Mouse (Mus musculus) stomach, embryonic 14.5 days (tissue): ENCODE measurements around the gene Klf6. TPM values are rescaled to one million over a fixed set of nuclear protein-coding genes. Genes with fewer than 3 reads are reported as not detected.

Experiments used
- ATAC-seq: fragments of 200-750 bp; cut with Nextera tagmentation; 2 replicates; pipeline ENCODE4 v1.8.0; 2017; ENCODE audit warnings: low read depth, moderate TSS enrichment; ENCODE audit not compliant: insufficient number of reproducible peaks, insufficient read depth, low FRiP score
- H3K27ac ChIP-seq: fragments of 300-500 bp; sonication (generic); 2 replicates; pipeline ENCODE4 v1.5.1; 2014; ENCODE audit warnings: mild to moderate bottlenecking, low read length, moderate library complexity, mixed read lengths
- H3K27me3 ChIP-seq: fragments of 300-500 bp; sonication (generic); 2 replicates; pipeline ENCODE4 v1.6.1; 2014; ENCODE audit warnings: low read length, control low read depth, mixed read lengths; ENCODE audit not compliant: control insufficient read depth, insufficient read depth
- H3K36me3 ChIP-seq: fragments of 300-500 bp; sonication (generic); 2 replicates; pipeline ENCODE4 v1.6.1; 2014; ENCODE audit warnings: mild to moderate bottlenecking, control low read depth, low read length, moderate library complexity, mixed read lengths; ENCODE audit not compliant: control insufficient read depth, insufficient read depth
- H3K4me1 ChIP-seq: fragments of 300-500 bp; sonication (generic); 2 replicates; pipeline ENCODE4 v1.6.1; 2014; ENCODE audit warnings: low read length, control low read depth, mixed read lengths; ENCODE audit not compliant: control insufficient read depth, insufficient read depth
- H3K4me2 ChIP-seq: fragments of 300-500 bp; sonication (generic); replicated peaks from 2 replicates; pipeline ENCODE4 v1.6.1; 2014; ENCODE audit warnings: low read depth, low read length, control low read depth
- H3K4me3 ChIP-seq: fragments of 300-500 bp; sonication (generic); 2 replicates; pipeline ENCODE4 v1.5.1; 2014; ENCODE audit warnings: low read depth, low read length, control low read depth
- H3K9ac ChIP-seq: fragments of 300-500 bp; sonication (generic); replicated peaks from 2 replicates; pipeline ENCODE4 v1.6.1; 2014; ENCODE audit warnings: low read depth, mild to moderate bottlenecking, control low read depth, low read length, moderate library complexity, mixed read lengths
- H3K9me3 ChIP-seq: fragments of 300-500 bp; sonication (generic); 2 replicates; pipeline ENCODE4 v1.6.1; 2016; ENCODE audit warnings: low read depth, low read length, control low read depth; ENCODE audit not compliant: control insufficient read depth
- WGBS: fragments of 180-500 bp; shearing (Covaris S2); extraction: QIAGEN DNeasy Blood & Tissue Kit; methylation state at CpG from one replicate; pipeline ENCODE4 v1.1.7; 2014; 5-methylcytosine and 5-hydroxymethylcytosine counted together
- polyA plus RNA-seq: library from polyadenylated mRNA; unstranded; fragments of >200 nt; fragmentation: Nextera tagmentation; extraction: Ambion mirVana; gene quantifications from 2 replicates; pipeline ENCODE4 v1.2.1, GENCODE M21; 2014

Gene Klf6
- polyA plus RNA-seq, 1 experiment from 2014 or later = 90.3 TPM

- 26% methylated on average over 7 of the region's 7 CpGs for WGBS
- H3K9ac ChIP-seq = no peak overlapping the region
- H3K27ac ChIP-seq = no peak overlapping the region
- H3K4me2 ChIP-seq = no peak overlapping the region
- H3K27me3 ChIP-seq = no peaks in the 10 kb centered on the region
- H3K4me3 ChIP-seq = no peak overlapping the region
- H3K4me1 ChIP-seq = no peaks in the 10 kb centered on the region
- H3K9me3 ChIP-seq = no peaks in the 10 kb centered on the region
- ATAC-seq = no peak
- no peaks in the 10 kb centered on the region for H3K36me3 ChIP-seq
Measured at GRCm38 (mm10) chr13:5831976-5832375, 29.3 kb upstream of the Klf6 start.

- no peak overlapping the region for H3K27ac ChIP-seq
- H3K4me1 ChIP-seq = no peaks in the 10 kb centered on the region
- no peak overlapping the region for H3K4me3 ChIP-seq
- H3K9ac ChIP-seq = no peak overlapping the region
- 83% methylated on average over 4 of the region's 4 CpGs for WGBS
- no peak overlapping the region for H3K4me2 ChIP-seq
- no peaks in the 10 kb centered on the region for H3K9me3 ChIP-seq
- H3K36me3 ChIP-seq = no peaks in the 10 kb centered on the region
- no peaks in the 10 kb centered on the region for H3K27me3 ChIP-seq
- peak; percentile 67; the same call in 1 of the 2 replicates for ATAC-seq
Measured at GRCm38 (mm10) chr13:5837174-5837777, 24.0 kb upstream of the Klf6 start.

GRCm38 (mm10) chr13:5841418-5841817 is 19.9 kb upstream of the Klf6 start:
- H3K27ac ChIP-seq = no peak overlapping the region
- WGBS = 78% methylated on average over 6 of the region's 6 CpGs
- H3K4me3 ChIP-seq = no peak overlapping the region
- H3K9ac ChIP-seq = no peak overlapping the region
- no peaks in the 10 kb centered on the region for H3K27me3 ChIP-seq
- ATAC-seq = no peak
- H3K36me3 ChIP-seq = no peaks in the 10 kb centered on the region
- no peaks in the 10 kb centered on the region for H3K4me1 ChIP-seq
- no peaks in the 10 kb centered on the region for H3K9me3 ChIP-seq
- H3K4me2 ChIP-seq = no peak overlapping the region

GRCm38 (mm10) chr13:5842911-5843310 is 18.4 kb upstream of the Klf6 start:
- H3K36me3 ChIP-seq = no peaks in the 10 kb centered on the region
- H3K4me2 ChIP-seq = no peak overlapping the region
- H3K4me1 ChIP-seq = no peaks in the 10 kb centered on the region
- H3K9ac ChIP-seq = no peak overlapping the region
- ATAC-seq = no peak
- no peak overlapping the region for H3K27ac ChIP-seq
- WGBS = 79% methylated on average over 5 of the region's 5 CpGs
- H3K9me3 ChIP-seq = no peaks in the 10 kb centered on the region
- H3K27me3 ChIP-seq = no peaks in the 10 kb centered on the region
- H3K4me3 ChIP-seq = no peak overlapping the region

- WGBS = 32% methylated on average over 2 of the region's 2 CpGs
- no peak overlapping the region for H3K9ac ChIP-seq
- peak; percentile 68 for ATAC-seq
- no peaks in the 10 kb centered on the region for H3K36me3 ChIP-seq
- H3K27me3 ChIP-seq = no peaks in the 10 kb centered on the region
- H3K9me3 ChIP-seq = no peaks in the 10 kb centered on the region
- H3K4me2 ChIP-seq = no peak overlapping the region
- no peak overlapping the region for H3K4me3 ChIP-seq
- no peaks in the 10 kb centered on the region for H3K4me1 ChIP-seq
- no peak overlapping the region for H3K27ac ChIP-seq
Measured at GRCm38 (mm10) chr13:5843829-5844228, 17.5 kb upstream of the Klf6 start.

GRCm38 (mm10) chr13:5844338-5844737 is 16.9 kb upstream of the Klf6 start:
- Histone ChIP-seq H3K36me3 (no peaks in the 10 kb centered on the region), H3K4me2 (no peak overlapping the region), H3K27ac (no peak overlapping the region), H3K27me3 (no peaks in the 10 kb centered on the region), H3K4me3 (no peak overlapping the region), H3K4me1 (no peaks in the 10 kb centered on the region), H3K9ac (no peak overlapping the region), H3K9me3 (no peaks in the 10 kb centered on the region)
- no peak for ATAC-seq
- 80% methylated on average over 5 of the region's 5 CpGs for WGBS

- H3K9ac ChIP-seq = no peak overlapping the region
- H3K27ac ChIP-seq = peak overlapping the region; percentile 27; the same call in 1 of the 2 replicates
- no peaks in the 10 kb centered on the region for H3K36me3 ChIP-seq
- no peaks in the 10 kb centered on the region for H3K27me3 ChIP-seq
- no peaks in the 10 kb centered on the region for H3K9me3 ChIP-seq
- no peak overlapping the region for H3K4me2 ChIP-seq
- no peak overlapping the region for H3K4me3 ChIP-seq
- no peaks in the 10 kb centered on the region for H3K4me1 ChIP-seq
- 35% methylated on average over 10 of the region's 10 CpGs for WGBS
- ATAC-seq = no peak; the same call in 1 of the 2 replicates
Measured at GRCm38 (mm10) chr13:5845161-5845590, 16.1 kb upstream of the Klf6 start.

GRCm38 (mm10) chr13:5845605-5846004 is 15.7 kb upstream of the Klf6 start:
- Histone ChIP-seq H3K27ac (0 out of 2 replicates have a peak overlapping the region, but pooled peaks have one; percentile 27), H3K36me3 (no peaks in the 10 kb centered on the region), H3K4me1 (no peaks in the 10 kb centered on the region), H3K9ac (no peak overlapping the region), H3K9me3 (no peaks in the 10 kb centered on the region), H3K4me3 (no peak overlapping the region), H3K4me2 (no peak overlapping the region), H3K27me3 (no peaks in the 10 kb centered on the region)
- WGBS = 58% methylated on average over 5 of the region's 5 CpGs
- no peak for ATAC-seq

- Histone ChIP-seq H3K4me1 (no peaks in the 10 kb centered on the region), H3K36me3 (no peaks in the 10 kb centered on the region), H3K9ac (no peak overlapping the region), H3K4me3 (no peak overlapping the region), H3K27ac (no peak overlapping the region), H3K4me2 (no peak overlapping the region), H3K27me3 (no peaks in the 10 kb centered on the region), H3K9me3 (no peaks in the 10 kb centered on the region)
- 69% methylated on average over 4 of the region's 4 CpGs for WGBS
- no peak for ATAC-seq
Measured at GRCm38 (mm10) chr13:5846860-5847259, 14.4 kb upstream of the Klf6 start.
